Mouse (Mus musculus): ENCODE measurements at regions not wholly inside any gene's neighbourhood (a gene's known extent, or its start where the extent isn't known, plus 50 kb on each side); places are given as distances from the start of the nearest gene placed in this dataset.

DNA sequence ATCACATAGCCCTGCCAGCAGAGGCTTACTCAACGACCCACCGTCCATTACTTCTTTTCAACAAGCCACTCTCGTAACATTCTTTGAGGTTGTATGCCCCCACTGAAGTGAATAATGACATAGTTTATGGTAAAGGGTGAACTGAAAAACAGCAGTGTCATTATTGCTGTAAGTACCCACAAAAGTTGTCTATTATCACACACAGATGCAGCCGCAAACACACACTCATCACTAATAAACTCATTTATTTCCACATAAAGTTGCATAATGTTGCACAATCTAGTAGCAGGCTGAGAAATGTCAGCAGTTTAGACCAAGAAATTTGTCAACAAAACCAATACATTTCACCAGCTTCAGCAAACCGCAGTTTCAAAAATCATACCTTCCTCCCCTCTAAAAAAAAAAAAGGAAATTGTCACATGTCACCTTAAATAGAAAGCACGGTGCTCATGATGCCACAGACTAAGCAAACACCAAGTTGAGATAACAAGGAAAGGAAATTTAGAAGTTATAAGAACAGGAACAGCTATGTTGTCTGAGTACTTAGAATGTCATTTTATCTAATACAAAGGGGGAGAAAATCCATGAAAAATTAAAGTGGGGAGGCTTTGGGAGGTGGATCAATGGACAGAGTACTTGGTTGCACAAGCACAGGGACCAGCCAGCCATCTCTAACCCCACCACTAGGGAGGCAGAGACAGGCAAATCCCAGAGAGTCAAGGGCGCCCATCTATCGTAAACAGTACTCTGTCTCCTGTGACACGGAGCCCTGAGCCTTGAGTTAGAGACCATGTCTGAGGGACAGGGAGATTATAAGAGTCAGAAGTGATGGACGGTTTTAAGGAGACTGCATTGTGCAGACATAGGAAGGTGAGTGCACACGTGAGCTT lies 195.9 kb downstream of the Hlx start:
- peaks cover 12% of the 10 kb centered on the region for H3K27me3 ChIP-seq (ENCODE audit: control insufficient read depth, insufficient read depth, low read length)
- no peaks in the 10 kb centered on the region for H3K36me3 ChIP-seq (ENCODE audit: control insufficient read depth, insufficient read depth, low read length)
- H3K4me3 ChIP-seq (ENCODE audit: low read length): no peak overlapping the region
- H3K4me2 ChIP-seq (replicated peaks; ENCODE audit: low read depth, low read length): no peak overlapping the region
- no peak for ATAC-seq (ENCODE audit: low FRiP score, low TSS enrichment)
- 77% methylated on average over 11 of the region's 11 CpGs for WGBS
- H3K9me3 ChIP-seq (ENCODE audit: control insufficient read depth, low read length): no peaks in the 10 kb centered on the region
- no peaks in the 10 kb centered on the region for H3K4me1 ChIP-seq (ENCODE audit: control insufficient read depth, insufficient read depth, low read length)
- H3K27ac ChIP-seq (ENCODE audit: low read depth, low read length): no peak overlapping the region
- no peak overlapping the region for H3K9ac ChIP-seq (ENCODE audit: low read depth, low read length)

GRCm38 (mm10) chr1:184535691-184536090 lies 196.7 kb downstream of the Hlx start:
- ATAC-seq (ENCODE audit: low FRiP score, low TSS enrichment): no peak
- H3K27ac ChIP-seq (ENCODE audit: low read depth, low read length): no peak overlapping the region
- no peaks in the 10 kb centered on the region for H3K4me1 ChIP-seq (ENCODE audit: control insufficient read depth, insufficient read depth, low read length)
- H3K9ac ChIP-seq (ENCODE audit: low read depth, low read length): no peak overlapping the region
- H3K27me3 ChIP-seq (ENCODE audit: control insufficient read depth, insufficient read depth, low read length): peaks cover 15% of the 10 kb centered on the region
- H3K4me2 ChIP-seq (replicated peaks; ENCODE audit: low read depth, low read length): no peak overlapping the region
- WGBS: 95% methylated on average over 3 of the region's 3 CpGs
- no peaks in the 10 kb centered on the region for H3K9me3 ChIP-seq (ENCODE audit: control insufficient read depth, low read length)
- H3K4me3 ChIP-seq (ENCODE audit: low read length): no peak overlapping the region
- no peaks in the 10 kb centered on the region for H3K36me3 ChIP-seq (ENCODE audit: control insufficient read depth, insufficient read depth, low read length)

DNA sequence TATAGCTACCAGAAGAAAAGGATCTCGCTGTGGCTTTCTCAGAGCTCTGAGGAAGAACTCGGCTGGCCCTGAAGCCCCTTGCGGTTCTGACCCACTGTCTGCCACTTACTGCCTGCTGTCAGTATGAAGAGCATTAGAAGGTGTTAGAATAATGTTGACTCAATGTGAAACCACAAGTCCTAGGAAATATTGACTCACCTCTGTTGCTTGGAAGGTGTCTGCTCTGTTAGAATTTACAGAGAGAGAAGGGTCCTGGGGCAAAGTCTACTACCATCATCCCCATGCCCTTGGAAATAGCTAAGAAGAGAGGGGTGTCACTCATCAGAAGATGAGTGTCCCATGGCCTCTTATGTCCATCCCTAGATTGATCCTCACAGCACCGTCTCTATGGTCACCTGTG lies 197.9 kb downstream of the Hlx start:
- 92% methylated on average over 4 of the region's 4 CpGs for WGBS
- no peak for ATAC-seq (ENCODE audit: low FRiP score, low TSS enrichment)
- H3K27ac ChIP-seq (ENCODE audit: low read depth, low read length): no peak overlapping the region
- no peak overlapping the region for H3K4me2 ChIP-seq (replicated peaks; ENCODE audit: low read depth, low read length)
- no peak overlapping the region for H3K9ac ChIP-seq (ENCODE audit: low read depth, low read length)
- H3K36me3 ChIP-seq (ENCODE audit: control insufficient read depth, insufficient read depth, low read length): no peaks in the 10 kb centered on the region
- H3K4me3 ChIP-seq (ENCODE audit: low read length): no peak overlapping the region
- H3K9me3 ChIP-seq (ENCODE audit: control insufficient read depth, low read length): no peaks in the 10 kb centered on the region
- peaks cover 16% of the 10 kb centered on the region for H3K27me3 ChIP-seq (ENCODE audit: control insufficient read depth, insufficient read depth, low read length)
- H3K4me1 ChIP-seq (ENCODE audit: control insufficient read depth, insufficient read depth, low read length): no peaks in the 10 kb centered on the region

- Histone ChIP-seq H3K9ac (ENCODE audit: low read depth, low read length) (no peak overlapping the region), H3K4me1 (ENCODE audit: control insufficient read depth, insufficient read depth, low read length) (no peaks in the 10 kb centered on the region), H3K9me3 (ENCODE audit: control insufficient read depth, low read length) (no peaks in the 10 kb centered on the region), H3K27me3 (ENCODE audit: control insufficient read depth, insufficient read depth, low read length) (peaks cover 16% of the 10 kb centered on the region), H3K4me2 (replicated peaks; ENCODE audit: low read depth, low read length) (no peak overlapping the region), H3K27ac (ENCODE audit: low read depth, low read length) (no peak overlapping the region), H3K36me3 (ENCODE audit: control insufficient read depth, insufficient read depth, low read length) (no peaks in the 10 kb centered on the region), H3K4me3 (ENCODE audit: low read length) (no peak overlapping the region)
- ATAC-seq (ENCODE audit: low FRiP score, low TSS enrichment): no peak
- WGBS: 31% methylated on average over 5 of the region's 5 CpGs
These were observed 198.5 kb downstream of the Hlx start for GRCm38 (mm10) chr1:184533870-184534269.

GRCm38 (mm10) chr1:184532488-184533055 lies 199.8 kb downstream of the Hlx start:
- Histone ChIP-seq H3K27ac (ENCODE audit: low read depth, low read length) (no peak overlapping the region), H3K9ac (ENCODE audit: low read depth, low read length) (no peak overlapping the region), H3K4me2 (replicated peaks; ENCODE audit: low read depth, low read length) (no peak overlapping the region), H3K36me3 (ENCODE audit: control insufficient read depth, insufficient read depth, low read length) (no peaks in the 10 kb centered on the region), H3K4me3 (ENCODE audit: low read length) (no peak overlapping the region), H3K27me3 (ENCODE audit: control insufficient read depth, insufficient read depth, low read length) (peaks cover 16% of the 10 kb centered on the region), H3K4me1 (ENCODE audit: control insufficient read depth, insufficient read depth, low read length) (no peaks in the 10 kb centered on the region), H3K9me3 (ENCODE audit: control insufficient read depth, low read length) (no peaks in the 10 kb centered on the region)
- ATAC-seq (ENCODE audit: low FRiP score, low TSS enrichment): no peak
- 74% methylated on average over 8 of the region's 8 CpGs for WGBS

DNA sequence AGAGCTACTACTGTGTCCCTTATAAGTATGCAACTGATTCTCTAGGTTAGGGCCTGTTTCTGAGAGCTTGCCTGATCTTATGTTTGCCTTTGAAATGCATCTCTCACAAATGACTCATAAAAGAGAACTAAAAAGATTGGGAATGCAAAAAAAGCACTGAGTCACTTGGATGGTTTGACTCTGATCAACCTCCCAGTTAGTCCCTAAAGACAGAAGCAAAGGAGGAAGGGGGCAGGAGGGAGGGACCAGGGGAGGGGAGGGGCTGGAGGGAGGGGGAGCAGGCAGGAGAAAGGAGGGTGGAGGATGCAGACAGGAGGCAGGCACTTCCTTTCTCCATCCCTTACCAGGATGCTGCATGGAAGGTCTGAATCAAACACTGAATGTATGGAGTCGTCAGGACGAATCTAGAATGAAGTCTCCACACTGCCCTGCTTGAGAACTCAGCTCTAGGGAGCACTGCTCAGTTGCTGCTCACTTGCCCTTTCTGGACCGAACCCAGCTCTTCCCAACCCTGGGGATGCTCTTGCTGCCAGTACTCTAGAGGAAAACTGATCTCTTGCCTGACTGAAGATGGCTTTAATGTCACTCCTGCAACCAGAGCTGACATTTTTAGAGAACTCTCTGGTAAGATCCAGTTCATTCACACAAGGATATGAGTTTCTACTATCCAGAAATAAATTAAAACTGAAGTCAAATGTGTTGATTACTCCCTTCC lies 201.7 kb downstream of the Hlx start:
- Histone ChIP-seq H3K9me3 (ENCODE audit: control insufficient read depth, low read length) (no peaks in the 10 kb centered on the region), H3K36me3 (ENCODE audit: control insufficient read depth, insufficient read depth, low read length) (no peaks in the 10 kb centered on the region), H3K4me2 (replicated peaks; ENCODE audit: low read depth, low read length) (no peak overlapping the region), H3K27ac (ENCODE audit: low read depth, low read length) (no peak overlapping the region), H3K4me3 (ENCODE audit: low read length) (no peak overlapping the region), H3K4me1 (ENCODE audit: control insufficient read depth, insufficient read depth, low read length) (no peaks in the 10 kb centered on the region), H3K9ac (ENCODE audit: low read depth, low read length) (no peak overlapping the region), H3K27me3 (ENCODE audit: control insufficient read depth, insufficient read depth, low read length) (peaks cover 14% of the 10 kb centered on the region)
- ATAC-seq (ENCODE audit: low FRiP score, low TSS enrichment): no peak
- WGBS: 49% methylated on average over 3 of the region's 3 CpGs

DNA sequence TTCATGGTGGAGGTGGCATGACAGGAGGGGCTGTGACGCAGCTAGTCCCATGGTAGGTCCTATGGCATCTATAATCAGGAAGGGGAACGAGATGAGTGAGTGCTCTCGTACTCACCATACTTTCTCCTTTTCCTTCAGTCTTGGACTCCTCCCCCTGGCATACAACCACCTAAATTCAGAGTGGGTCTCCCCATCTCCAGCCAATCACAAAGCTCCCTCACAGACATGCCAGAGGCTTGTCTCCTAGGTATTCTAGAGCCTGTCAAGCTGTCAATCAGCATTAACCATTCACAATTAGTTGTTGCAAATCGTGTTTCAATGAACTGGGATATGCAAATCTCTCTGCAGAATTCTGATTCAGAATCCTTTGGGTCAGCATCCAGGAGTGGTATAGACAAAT lies 206.7 kb downstream of the Hlx start:
- no peaks in the 10 kb centered on the region for H3K4me1 ChIP-seq (ENCODE audit: control insufficient read depth, insufficient read depth, low read length)
- no peaks in the 10 kb centered on the region for H3K9me3 ChIP-seq (ENCODE audit: control insufficient read depth, low read length)
- WGBS: 85% methylated on average over 4 of the region's 4 CpGs
- no peak overlapping the region for H3K27ac ChIP-seq (ENCODE audit: low read depth, low read length)
- no peak overlapping the region for H3K4me2 ChIP-seq (replicated peaks; ENCODE audit: low read depth, low read length)
- ATAC-seq (ENCODE audit: low FRiP score, low TSS enrichment): no peak
- H3K36me3 ChIP-seq (ENCODE audit: control insufficient read depth, insufficient read depth, low read length): no peaks in the 10 kb centered on the region
- no peak overlapping the region for H3K4me3 ChIP-seq (ENCODE audit: low read length)
- H3K27me3 ChIP-seq (ENCODE audit: control insufficient read depth, insufficient read depth, low read length): peaks cover 5% of the 10 kb centered on the region; the same call in 1 of the 2 replicates
- H3K9ac ChIP-seq (ENCODE audit: low read depth, low read length): no peak overlapping the region

DNA sequence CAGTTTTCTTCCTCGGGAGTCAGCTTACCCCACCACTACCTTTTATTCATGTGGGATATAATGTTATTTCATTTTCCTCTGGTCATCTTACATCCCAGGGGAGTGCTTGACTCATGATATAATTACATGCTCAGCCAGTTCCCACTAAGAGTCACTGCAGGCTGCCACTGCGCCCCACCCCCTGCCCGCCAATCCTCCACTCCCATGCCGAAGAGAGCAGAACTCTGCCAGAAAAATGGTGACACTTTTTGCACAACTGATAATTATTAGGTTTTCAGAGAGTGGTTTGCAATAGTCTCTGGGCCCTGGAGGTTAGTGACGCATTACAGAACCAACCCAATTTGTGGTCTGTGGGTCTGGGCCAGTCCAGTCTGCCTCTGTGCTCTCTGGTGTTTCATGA lies 212.9 kb downstream of the Hlx start:
- Histone ChIP-seq H3K27ac (ENCODE audit: low read depth, low read length) (no peak overlapping the region), H3K9me3 (ENCODE audit: control insufficient read depth, low read length) (no peaks in the 10 kb centered on the region), H3K27me3 (ENCODE audit: control insufficient read depth, insufficient read depth, low read length) (peaks cover 7% of the 10 kb centered on the region; the same call in 1 of the 2 replicates), H3K4me2 (replicated peaks; ENCODE audit: low read depth, low read length) (no peak overlapping the region), H3K4me3 (ENCODE audit: low read length) (no peak overlapping the region), H3K9ac (ENCODE audit: low read depth, low read length) (no peak overlapping the region), H3K4me1 (ENCODE audit: control insufficient read depth, insufficient read depth, low read length) (no peaks in the 10 kb centered on the region), H3K36me3 (ENCODE audit: control insufficient read depth, insufficient read depth, low read length) (no peaks in the 10 kb centered on the region)
- no peak for ATAC-seq (ENCODE audit: low FRiP score, low TSS enrichment)
- 45% methylated on average over 5 of the region's 5 CpGs for WGBS

DNA sequence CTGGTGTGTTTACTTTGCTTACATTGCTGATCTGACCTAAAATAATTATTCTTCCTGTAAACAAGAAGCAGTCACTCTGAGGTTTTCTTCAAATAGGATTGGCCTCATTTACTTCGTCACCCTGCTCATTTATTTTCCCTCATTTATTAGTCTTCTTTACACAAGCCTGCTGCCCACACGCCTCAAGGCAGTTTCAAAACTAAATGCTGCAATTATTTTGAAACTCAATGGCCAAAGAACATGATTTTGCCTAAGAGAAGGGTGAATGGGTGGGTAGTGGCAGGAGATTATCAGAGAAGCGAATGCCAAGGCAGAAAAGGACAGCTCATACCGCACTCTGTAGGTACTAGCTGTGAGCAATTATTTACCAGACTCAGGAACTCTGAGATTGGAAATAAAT lies 227.8 kb downstream of the Hlx start:
- no peaks in the 10 kb centered on the region for H3K27me3 ChIP-seq (ENCODE audit: control insufficient read depth, insufficient read depth, low read length)
- WGBS: 78% methylated on average over 4 of the region's 4 CpGs
- H3K4me3 ChIP-seq (ENCODE audit: low read length): no peak overlapping the region
- no peaks in the 10 kb centered on the region for H3K9me3 ChIP-seq (ENCODE audit: control insufficient read depth, low read length)
- H3K9ac ChIP-seq (ENCODE audit: low read depth, low read length): no peak overlapping the region
- H3K36me3 ChIP-seq (ENCODE audit: control insufficient read depth, insufficient read depth, low read length): no peaks in the 10 kb centered on the region
- ATAC-seq (ENCODE audit: low FRiP score, low TSS enrichment): no peak
- no peak overlapping the region for H3K4me2 ChIP-seq (replicated peaks; ENCODE audit: low read depth, low read length)
- H3K27ac ChIP-seq (ENCODE audit: low read depth, low read length): no peak overlapping the region
- no peaks in the 10 kb centered on the region for H3K4me1 ChIP-seq (ENCODE audit: control insufficient read depth, insufficient read depth, low read length)

All from kidney, embryonic 14.5 days (tissue).